Mouse (Mus musculus) 3134 (cell line): ENCODE measurements at regions not wholly inside any gene's neighbourhood (a gene's known extent, or its start where the extent isn't known, plus 50 kb on each side); places are given as distances from the start of the nearest gene placed in this dataset.

Experiments
- DNase-seq: peaks from one replicate; pipeline ENCODE4 v3.0.0-alpha.2; 2011; ENCODE audit warnings: low spot score; ENCODE audit not compliant: insufficient read length; ENCODE audit errors: extremely low read depth

DNA sequence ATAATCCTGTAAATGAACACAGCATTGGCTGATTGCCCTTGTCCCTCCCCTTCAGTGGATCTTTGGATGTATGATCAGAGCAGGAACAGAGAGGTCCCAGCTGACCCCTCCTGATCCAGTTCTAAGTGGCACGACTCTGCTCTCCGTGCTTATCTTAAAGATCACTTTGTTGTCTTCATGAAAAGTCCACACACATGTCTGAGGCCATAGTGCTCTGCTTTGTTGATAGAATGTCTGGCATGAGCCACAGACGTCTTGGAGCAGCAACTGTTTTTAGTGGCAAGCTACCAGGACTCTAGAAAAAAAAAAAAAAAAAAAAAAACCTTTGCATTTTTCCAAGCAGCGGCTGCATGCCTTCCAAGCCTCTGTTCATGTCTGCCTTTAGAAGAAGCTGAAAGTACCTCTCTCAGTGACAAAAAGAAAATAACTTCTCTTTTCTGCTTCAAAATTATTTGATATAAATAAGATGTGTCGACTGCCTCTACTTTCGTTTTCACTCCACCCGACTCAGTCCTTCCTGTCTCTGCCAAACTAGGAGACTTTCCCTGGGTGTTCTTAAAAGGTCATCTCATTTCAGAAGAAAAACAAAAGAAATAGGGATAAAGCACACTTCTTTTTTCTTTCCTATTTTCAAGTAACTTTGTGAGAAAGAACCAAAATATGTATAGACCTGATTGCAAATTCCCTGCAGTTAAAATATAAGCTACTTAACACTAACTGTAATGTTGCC lies 63.9 kb upstream of the Mbnl1 start:
- DNase-seq, result peak; percentile 56

DNA sequence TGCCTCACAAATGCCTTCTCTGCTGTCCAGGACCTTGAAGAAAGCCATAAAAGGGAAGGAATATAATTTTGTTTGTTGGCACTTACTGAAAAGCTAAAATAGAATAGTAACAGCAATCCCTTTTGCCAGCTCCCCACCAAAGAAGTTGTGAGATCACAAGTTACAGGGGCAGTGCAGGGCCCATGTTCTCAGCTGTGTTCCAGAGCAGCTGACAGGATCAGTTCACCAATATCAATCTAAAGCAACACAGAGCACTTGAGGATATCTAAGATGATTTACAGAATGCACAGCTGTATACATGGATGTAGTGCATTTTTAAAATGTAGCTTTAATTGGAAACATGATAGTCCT lies 63.4 kb upstream of the Mbnl1 start:
- peak; percentile 12 for DNase-seq

DNA sequence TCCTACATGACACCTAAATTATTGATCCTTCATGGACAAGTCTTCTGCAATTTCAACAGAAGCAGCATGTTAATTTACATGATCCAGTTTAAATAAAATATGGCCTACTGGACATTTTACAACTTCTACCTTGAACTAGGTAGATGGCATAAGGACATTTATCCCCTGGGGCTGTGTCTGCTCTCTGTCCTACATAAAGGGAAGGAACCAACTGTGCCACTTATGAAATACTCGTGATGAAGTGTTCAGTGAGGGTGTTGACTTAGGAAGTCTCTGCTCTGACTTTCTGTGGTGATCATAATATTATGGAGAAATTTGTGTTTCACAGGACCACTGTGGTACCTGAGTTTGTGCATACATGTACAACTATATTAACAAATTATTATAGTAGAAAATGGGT lies 60.9 kb upstream of the Mbnl1 start:
- no peak for DNase-seq

DNA sequence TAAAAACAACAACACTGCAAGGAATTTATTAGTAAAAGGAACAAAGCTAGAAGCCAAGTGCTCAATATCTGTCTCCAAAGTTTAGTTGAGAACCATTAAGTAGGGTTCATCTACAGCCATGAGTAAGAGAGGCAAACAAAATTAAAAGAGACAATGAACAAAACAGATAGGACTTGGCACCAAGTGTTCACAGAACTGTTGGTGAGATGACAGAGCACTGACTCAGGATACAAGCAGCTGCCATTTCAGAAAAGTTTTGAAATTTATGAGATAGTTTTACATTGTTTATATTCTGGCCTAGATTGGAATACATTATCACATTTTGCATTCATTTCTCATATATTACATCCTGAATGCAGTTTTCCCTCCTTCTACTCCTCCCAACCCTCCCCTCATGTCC lies 60.4 kb upstream of the Mbnl1 start:
- no peak for DNase-seq

DNA sequence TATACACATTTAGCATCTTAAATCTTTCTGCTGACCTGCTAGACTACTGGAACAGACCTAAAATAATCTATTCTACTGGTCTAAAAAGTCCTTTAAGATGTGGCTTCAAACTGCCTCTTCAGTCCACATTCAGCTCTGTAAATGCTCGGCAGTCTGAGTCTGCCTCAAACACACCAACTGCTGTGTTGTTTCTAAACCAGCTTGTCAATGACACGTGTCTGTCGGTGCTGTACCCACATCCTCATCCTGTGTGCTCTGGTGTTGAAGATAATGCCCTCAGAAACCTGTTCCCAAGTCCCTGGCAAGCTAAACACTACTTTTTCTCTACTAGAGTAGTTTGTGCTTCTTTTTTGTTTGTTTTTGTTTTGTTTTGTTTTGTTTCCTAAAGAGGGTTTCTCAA lies 58.9 kb upstream of the Mbnl1 start:
- no peak for DNase-seq

DNA sequence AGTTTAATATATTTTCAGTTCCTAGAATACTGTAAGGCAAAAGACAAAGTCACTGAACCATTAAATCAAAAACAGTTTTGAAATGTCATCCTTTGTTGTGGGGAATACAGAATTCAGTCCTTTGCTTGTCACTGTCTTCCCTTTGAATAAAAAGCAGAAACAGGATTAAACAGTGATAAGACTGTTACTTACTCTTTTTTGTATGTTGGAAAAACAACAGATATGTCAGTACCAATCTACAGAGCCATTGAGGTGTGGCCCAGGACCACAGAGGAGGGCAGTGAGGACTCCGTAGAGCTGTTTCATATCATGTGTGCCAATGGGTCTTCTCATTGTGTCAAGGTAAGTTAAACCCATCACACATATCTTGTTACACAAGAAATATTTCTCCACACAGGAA lies 55.6 kb upstream of the Mbnl1 start:
- DNase-seq, result no peak

DNA sequence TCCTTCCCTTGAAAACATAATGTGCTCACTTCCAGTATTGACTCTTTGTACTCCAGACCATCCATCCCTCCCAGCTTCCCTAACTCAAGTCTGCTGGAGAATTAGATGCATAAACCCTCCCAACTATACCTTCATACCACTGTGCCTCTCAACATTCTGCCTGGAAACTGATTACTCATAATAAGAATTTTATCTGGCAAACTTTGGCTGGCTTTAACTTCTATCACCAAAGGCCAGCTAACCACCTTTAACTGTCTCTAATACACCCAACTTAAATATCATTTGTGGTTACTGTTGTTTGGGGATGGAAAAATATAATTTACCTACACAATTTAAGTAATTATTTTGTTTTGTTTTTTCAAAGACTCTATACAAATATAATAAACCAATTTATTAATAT lies 54.0 kb upstream of the Mbnl1 start:
- DNase-seq, result no peak

DNA sequence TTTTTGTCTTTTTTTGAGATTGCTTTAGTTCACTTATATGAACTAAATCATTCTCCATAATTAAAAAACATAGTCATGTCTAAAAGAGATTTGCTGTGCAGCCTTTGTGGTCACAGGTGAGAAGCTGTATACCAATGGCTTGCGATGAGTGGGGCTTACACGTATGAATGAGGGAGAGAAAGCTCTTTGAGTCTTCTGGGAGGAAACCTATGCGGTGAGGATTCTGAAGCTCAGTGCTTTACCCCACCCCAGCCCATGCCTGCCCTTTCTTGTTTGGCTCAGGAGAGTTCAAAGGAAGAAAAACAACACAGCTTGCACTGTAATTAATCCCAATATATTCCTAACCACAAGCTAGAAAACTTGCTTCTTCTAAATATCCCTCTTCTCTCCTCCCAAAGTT lies 53.4 kb upstream of the Mbnl1 start:
- DNase-seq, result no peak
